Mouse (Mus musculus) midbrain, embryonic 10.5 days (tissue): ENCODE data around the gene Znrf3. TPM values are rescaled to one million over a fixed set of nuclear protein-coding genes. Genes with fewer than 3 reads are reported as not detected.

ENCODE experiments used
- DNase-seq: peaks from one replicate; pipeline ENCODE4 v3.0.0-alpha.2; 2017; ENCODE audit warnings: low spot score
- H3K27ac ChIP-seq: fragments of 300-500 bp; sonication (generic); replicated peaks from 2 replicates; pipeline ENCODE4 v1.5.1; 2016; ENCODE audit warnings: mild to moderate bottlenecking
- H3K27me3 ChIP-seq: fragments of 300-500 bp; sonication (generic); 2 replicates; pipeline ENCODE4 v1.6.1; 2016; ENCODE audit warnings: low read depth, mild to moderate bottlenecking; ENCODE audit not compliant: poor library complexity, severe bottlenecking
- H3K36me3 ChIP-seq: fragments of 300-500 bp; sonication (generic); 2 replicates; pipeline ENCODE4 v1.6.1; 2016; ENCODE audit warnings: mild to moderate bottlenecking, moderate library complexity
- H3K4me1 ChIP-seq: fragments of 300-500 bp; sonication (generic); 2 replicates; pipeline ENCODE4 v1.6.1; 2016
- H3K4me3 ChIP-seq: fragments of 300-500 bp; sonication (generic); 2 replicates; pipeline ENCODE4 v1.5.1; 2016; ENCODE audit warnings: mild to moderate bottlenecking, moderate library complexity
- H3K9me3 ChIP-seq: fragments of 300-500 bp; sonication (generic); replicated peaks from 2 replicates; pipeline ENCODE4 v1.6.1; 2016; ENCODE audit warnings: mild to moderate bottlenecking
- WGBS: fragments of 180-500 bp; shearing (Covaris S2); methylation state at CpG from one replicate; pipeline ENCODE4 v1.1.7; 2016; 5-methylcytosine and 5-hydroxymethylcytosine counted together
- polyA plus RNA-seq: library from polyadenylated mRNA; unstranded; fragments of >200 nt; fragmentation: Nextera tagmentation; extraction: Ambion mirVana; gene quantifications from 2 replicates; pipeline ENCODE4 v1.2.1, GENCODE M21; 2016

The Znrf3 gene
- polyA plus RNA-seq, 1 experiment from 2014 or later, result 12.2 TPM

DNA sequence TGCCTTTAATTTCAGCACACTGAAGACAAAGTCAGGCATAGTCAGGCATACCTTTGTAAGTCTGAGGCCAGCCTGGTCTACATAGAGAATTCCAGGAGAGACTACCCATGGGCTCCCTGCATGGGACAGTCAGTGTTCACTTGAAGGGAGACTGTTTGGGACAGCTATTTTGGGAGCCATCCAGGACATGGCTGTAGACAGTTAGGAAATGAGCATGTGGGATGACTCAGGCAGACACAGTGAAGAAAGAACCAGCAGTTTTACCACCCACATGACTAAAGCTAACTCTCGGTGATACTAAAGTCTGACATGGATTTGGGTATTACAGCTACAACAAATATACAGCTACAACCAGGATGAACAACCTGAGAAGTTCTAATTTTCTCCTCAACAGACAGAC, 89.9 kb downstream of the Znrf3 start:
- Histone ChIP-seq H3K4me1 (0 out of 2 replicates have a peak, but pooled peaks cover 4% of the 10 kb centered on the region), H3K36me3 (peaks cover 14% of the 10 kb centered on the region), H3K4me3 (no peak overlapping the region), H3K9me3 (0 out of 2 replicates have a peak, but pooled peaks cover 5% of the 10 kb centered on the region), H3K27me3 (no peaks in the 10 kb centered on the region), H3K27ac (no peak overlapping the region)
- DNase-seq, result no peak
- 98% methylated on average over 1 of the region's 1 CpGs for WGBS

DNA sequence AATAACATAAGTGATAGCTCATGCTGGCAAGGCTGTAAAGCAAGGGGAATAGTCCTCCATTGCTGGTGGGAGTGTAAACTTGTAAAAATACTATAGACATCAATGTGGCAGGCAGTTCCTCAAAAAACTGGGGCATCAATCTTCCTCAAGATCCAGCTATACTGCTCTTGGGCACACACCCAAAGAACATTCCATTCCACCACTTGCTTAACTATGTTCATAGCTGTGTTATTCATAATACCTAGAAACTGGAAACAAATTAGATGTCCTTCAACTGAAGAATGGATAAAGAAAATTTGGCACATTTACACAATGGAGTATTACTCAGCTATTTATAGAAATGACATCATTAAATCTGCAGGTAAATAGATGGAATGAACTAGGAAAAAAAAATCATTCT, 91.6 kb downstream of the Znrf3 start:
- Histone ChIP-seq H3K27ac (no peak overlapping the region), H3K4me3 (no peak overlapping the region), H3K4me1 (peaks cover 6% of the 10 kb centered on the region), H3K27me3 (no peaks in the 10 kb centered on the region), H3K36me3 (peaks cover 14% of the 10 kb centered on the region), H3K9me3 (0 out of 2 replicates have a peak, but pooled peaks cover 9% of the 10 kb centered on the region)
- no peak for DNase-seq

DNA sequence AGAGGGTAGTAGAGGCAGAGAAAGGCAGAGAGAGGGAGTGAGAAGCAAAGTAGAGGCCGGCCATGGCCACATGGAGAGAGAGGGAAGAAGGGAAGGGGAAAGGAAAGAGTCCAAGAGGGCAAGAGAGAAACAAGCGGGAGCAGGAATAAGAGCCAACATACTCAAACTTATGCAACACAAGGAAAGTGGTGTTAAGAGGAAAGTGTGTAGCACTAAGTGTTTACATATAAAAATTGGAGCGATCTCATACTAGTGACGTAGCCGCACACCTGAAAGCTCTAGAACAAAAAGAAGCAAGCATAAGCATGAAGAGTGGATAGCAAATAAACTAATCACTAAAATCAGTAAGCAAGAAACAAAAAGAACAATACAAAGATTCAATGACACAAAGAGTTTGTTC, 95.2 kb downstream of the Znrf3 start:
- Histone ChIP-seq H3K4me1 (peaks cover 18% of the 10 kb centered on the region), H3K36me3 (peaks cover 11% of the 10 kb centered on the region), H3K27ac (no peak overlapping the region), H3K27me3 (no peaks in the 10 kb centered on the region), H3K4me3 (no peak overlapping the region), H3K9me3 (0 out of 2 replicates have a peak, but pooled peaks cover 9% of the 10 kb centered on the region)
- WGBS, result 98% methylated on average over 5 of the region's 5 CpGs
- no peak for DNase-seq

DNA sequence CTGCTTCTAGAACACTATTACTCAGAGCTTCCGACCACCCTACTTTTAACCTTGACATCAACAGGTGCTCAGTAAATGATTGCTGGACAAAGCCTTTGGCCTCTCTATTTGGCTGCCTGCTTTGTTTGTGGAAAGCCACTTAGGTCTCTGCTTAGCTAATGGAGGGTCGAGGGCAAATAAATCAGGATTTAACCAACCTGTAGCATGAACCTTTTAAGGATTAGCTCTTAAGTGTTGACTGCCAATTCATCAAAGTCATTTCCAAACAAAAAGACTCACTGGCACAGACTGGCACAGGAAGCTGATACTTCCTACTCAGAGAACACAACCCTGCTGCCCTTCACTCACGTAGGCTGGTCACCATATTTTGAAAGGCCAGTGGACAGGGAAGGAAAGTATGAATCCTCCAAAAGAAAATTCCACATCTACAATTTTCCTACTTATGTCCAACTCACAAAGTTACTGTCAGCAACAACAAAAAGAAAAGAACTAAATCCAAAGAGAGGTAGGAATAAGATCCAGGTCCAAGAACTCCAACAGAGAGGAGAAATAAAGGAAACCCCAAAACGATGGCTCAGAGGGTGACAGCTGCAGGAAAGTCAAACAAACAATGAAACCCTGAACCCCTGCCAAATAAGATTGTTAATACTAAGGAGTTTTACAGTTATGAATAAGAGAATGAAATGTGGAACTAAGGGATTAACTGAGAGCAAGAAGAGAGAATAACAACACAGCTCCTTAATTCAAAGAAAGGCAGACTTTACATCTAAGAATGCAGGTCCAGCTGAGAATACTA, 97.6 kb downstream of the Znrf3 start:
- Histone ChIP-seq H3K9me3 (0 out of 2 replicates have a peak, but pooled peaks cover 5% of the 10 kb centered on the region), H3K4me1 (peaks cover 18% of the 10 kb centered on the region), H3K27ac (no peak overlapping the region), H3K27me3 (no peaks in the 10 kb centered on the region), H3K4me3 (no peak overlapping the region), H3K36me3 (peaks cover 1% of the 10 kb centered on the region; the same call in 1 of the 2 replicates)
- no peak for DNase-seq
- WGBS, result 77% methylated on average over 4 of the region's 4 CpGs

DNA sequence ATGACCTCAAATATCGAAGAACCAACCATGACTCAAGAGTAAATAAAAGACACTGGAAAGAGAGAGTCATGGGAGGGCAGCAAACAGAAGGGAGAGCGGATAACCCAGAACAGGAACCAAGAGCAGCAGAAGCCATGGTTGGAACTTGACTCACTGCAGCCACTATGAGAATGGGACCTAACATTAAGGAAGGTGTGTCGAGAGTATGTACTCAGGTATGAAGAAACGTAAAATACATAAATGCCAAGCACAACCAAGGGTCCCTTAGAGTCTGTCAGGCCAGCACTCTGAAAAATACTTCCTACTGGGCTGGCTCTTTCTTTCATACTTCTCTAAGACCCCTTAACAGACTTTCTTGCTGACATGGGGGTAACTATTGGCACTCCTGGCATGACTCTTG, 100.9 kb downstream of the Znrf3 start:
- Histone ChIP-seq H3K4me1 (peaks cover 18% of the 10 kb centered on the region), H3K4me3 (no peak overlapping the region), H3K36me3 (no peaks in the 10 kb centered on the region), H3K27ac (no peak overlapping the region), H3K27me3 (no peaks in the 10 kb centered on the region), H3K9me3 (no peaks in the 10 kb centered on the region)
- DNase-seq, result no peak
- WGBS, result 95% methylated on average over 4 of the region's 4 CpGs

DNA sequence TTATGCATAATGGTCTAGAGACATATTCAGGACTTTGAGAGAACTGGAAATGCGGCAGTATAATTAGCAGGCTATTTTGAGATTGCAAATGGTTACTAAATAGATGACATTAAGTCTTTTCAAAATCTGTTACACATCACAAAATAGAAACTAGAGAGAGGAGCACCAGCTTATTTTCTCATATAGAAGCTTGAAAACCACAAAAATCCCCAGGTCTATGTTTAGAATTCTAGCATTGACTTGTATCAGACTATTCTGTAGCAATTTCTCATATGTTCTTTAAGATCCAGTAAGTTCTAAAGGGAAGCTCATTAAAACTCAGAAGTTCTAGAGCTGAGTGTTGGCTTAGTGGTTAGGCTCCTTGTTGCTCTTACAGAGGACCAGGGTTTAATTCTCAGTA, 104.9 kb downstream of the Znrf3 start:
- Histone ChIP-seq H3K9me3 (no peaks in the 10 kb centered on the region), H3K27ac (no peak overlapping the region), H3K27me3 (no peaks in the 10 kb centered on the region), H3K4me3 (no peak overlapping the region), H3K36me3 (peaks cover 15% of the 10 kb centered on the region), H3K4me1 (no peaks in the 10 kb centered on the region)
- WGBS, result 97% methylated on average over 1 of the region's 1 CpGs
- DNase-seq, result no peak

DNA sequence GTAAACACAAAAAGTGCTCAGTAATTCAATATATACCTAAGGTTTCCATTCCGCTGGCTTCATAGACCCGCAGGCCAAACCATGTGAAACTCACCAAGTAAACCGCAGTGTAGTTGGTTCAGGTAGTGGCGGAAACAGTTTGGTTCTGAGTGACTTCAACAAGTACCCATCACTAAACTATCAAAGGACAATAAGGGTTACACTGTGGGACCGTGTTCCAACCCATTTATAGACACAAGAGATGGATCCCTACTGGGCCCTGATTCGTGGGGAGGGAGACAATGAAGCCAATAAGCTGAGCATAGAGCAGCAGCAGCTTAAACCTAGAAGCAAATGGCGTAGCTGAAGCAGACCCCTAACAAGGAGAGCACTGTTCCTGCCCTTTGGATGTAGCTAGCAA, 107.8 kb downstream of the Znrf3 start:
- Histone ChIP-seq H3K27me3 (no peaks in the 10 kb centered on the region), H3K9me3 (no peaks in the 10 kb centered on the region), H3K4me1 (no peaks in the 10 kb centered on the region), H3K4me3 (no peak overlapping the region), H3K36me3 (peaks cover 36% of the 10 kb centered on the region), H3K27ac (no peak overlapping the region)
- no peak for DNase-seq
- WGBS, result 86% methylated on average over 7 of the region's 7 CpGs

DNA sequence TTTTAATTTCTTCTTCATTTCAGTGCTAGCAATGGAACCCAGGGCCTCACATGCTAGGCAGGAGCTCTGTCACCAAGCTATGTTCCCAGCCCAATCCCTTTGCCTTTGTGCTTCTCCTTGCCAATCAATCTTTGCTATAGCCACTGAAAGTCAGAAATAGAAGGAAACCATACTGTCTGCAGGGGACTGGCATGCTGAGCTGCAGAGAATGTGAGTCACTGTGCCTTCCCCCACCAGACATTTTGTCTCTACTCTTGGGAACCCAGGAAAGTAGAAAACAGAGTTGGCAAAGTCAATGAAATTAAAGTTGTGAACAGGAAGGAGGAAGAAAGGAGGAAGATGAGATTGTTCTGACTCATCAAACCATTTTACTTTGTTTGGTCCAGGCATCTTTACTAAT, 108.4 kb downstream of the Znrf3 start:
- no peaks in the 10 kb centered on the region for H3K9me3 ChIP-seq
- no peak for DNase-seq
- no peak overlapping the region for H3K4me3 ChIP-seq
- H3K36me3 ChIP-seq, result peaks cover 42% of the 10 kb centered on the region
- H3K27ac ChIP-seq, result no peak overlapping the region
- no peaks in the 10 kb centered on the region for H3K27me3 ChIP-seq
- no peaks in the 10 kb centered on the region for H3K4me1 ChIP-seq

DNA sequence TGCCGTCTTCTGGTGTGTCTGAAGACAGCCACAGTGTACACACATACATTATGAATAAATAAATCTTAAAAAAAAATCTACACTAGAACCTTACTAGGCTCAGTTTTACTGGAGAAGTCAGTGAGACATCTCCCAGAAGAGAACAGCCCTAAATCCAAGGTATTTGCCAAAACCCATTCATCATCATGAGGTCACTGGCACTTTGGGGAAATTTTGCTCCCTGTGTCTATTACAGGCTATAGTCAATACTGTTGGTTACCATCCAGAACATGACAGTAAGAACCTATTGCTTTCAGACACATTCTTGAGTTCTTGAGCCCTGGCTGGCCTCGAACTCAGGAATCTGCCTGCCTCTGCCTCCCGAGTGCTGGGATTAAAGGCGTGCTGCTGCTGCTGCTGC, 113.8 kb downstream of the Znrf3 start:
- H3K36me3 ChIP-seq, result peaks cover 59% of the 10 kb centered on the region
- H3K27me3 ChIP-seq, result no peaks in the 10 kb centered on the region
- no peaks in the 10 kb centered on the region for H3K9me3 ChIP-seq
- DNase-seq, result no peak
- 95% methylated on average over 4 of the region's 4 CpGs for whole genome bisulfite sequencing
- H3K4me1 ChIP-seq, result peaks cover 9% of the 10 kb centered on the region
- no peak overlapping the region for H3K27ac ChIP-seq
- no peak overlapping the region for H3K4me3 ChIP-seq

DNA sequence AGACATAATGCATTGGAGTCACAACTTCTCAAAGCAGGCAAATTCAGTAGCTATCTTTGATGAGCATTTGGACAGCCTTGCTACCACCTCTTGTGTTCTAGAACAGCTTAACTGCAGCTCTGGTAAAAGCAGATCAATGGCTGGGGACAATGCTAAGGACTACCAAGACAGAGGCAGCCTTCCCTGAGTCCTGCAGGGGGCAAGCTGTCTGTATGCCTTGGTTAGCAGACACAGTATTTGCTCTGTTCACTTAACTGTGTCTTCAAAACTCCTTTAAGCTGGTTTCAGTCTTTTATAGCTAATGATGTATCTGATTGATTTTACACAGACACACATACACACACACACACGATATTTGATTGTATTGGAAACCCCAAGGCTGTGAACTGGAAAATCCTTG, 117.0 kb downstream of the Znrf3 start:
- Histone ChIP-seq H3K27me3 (no peaks in the 10 kb centered on the region), H3K9me3 (no peaks in the 10 kb centered on the region), H3K36me3 (peaks cover 41% of the 10 kb centered on the region), H3K4me1 (peaks cover 33% of the 10 kb centered on the region), H3K4me3 (no peak overlapping the region), H3K27ac (no peak overlapping the region)
- 58% methylated on average over 1 of the region's 1 CpGs for WGBS
- DNase-seq, result no peak

DNA sequence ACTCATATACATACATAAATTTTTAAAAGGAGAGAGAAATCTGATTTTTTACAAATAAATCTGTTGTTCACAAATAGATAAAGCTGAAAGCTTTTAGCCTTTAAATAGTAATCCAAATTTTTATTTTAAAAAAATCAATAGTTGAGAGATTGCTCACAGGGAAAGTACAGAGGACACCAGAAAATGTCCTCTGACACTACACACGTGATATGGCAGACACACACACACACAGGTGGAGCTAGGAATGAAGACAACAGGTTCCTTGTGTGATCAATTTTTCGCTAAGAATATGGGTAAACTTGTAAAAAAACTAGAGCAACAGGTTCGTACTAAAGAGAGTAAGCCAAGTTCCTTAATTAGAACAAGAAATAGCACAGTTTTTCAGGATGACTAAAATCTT, 118.4 kb downstream of the Znrf3 start:
- peaks cover 27% of the 10 kb centered on the region for H3K36me3 ChIP-seq
- H3K27ac ChIP-seq, result no peak overlapping the region
- 96% methylated on average over 3 of the region's 3 CpGs for WGBS
- H3K9me3 ChIP-seq, result no peaks in the 10 kb centered on the region
- H3K4me3 ChIP-seq, result no peak overlapping the region
- H3K27me3 ChIP-seq, result no peaks in the 10 kb centered on the region
- H3K4me1 ChIP-seq, result peaks cover 46% of the 10 kb centered on the region
- no peak for DNase-seq

DNA sequence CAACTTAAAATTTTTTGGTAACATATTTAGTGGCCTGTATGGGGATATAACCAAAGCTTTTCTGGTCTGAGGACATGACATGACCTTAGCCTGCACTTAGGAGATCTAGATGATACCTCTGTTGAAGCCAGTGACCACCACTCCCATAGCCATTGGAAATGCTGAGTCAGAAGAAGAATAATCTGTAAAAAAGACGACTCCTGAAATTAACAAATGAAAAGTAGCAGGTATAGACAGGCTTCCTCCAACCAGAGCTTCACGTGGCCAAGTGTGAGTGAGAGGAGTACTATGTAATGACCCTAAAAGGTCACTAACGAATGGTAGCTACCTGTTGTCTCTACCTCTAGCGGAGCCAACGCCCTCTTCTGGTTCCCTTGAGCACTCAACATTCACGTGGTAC, 119.4 kb downstream of the Znrf3 start:
- no peak for DNase-seq
- no peaks in the 10 kb centered on the region for H3K27me3 ChIP-seq
- peaks cover 17% of the 10 kb centered on the region for H3K36me3 ChIP-seq
- H3K4me3 ChIP-seq, result no peak overlapping the region
- WGBS, result 92% methylated on average over 6 of the region's 6 CpGs
- peaks cover 49% of the 10 kb centered on the region for H3K4me1 ChIP-seq
- no peak overlapping the region for H3K27ac ChIP-seq
- no peaks in the 10 kb centered on the region for H3K9me3 ChIP-seq

DNA sequence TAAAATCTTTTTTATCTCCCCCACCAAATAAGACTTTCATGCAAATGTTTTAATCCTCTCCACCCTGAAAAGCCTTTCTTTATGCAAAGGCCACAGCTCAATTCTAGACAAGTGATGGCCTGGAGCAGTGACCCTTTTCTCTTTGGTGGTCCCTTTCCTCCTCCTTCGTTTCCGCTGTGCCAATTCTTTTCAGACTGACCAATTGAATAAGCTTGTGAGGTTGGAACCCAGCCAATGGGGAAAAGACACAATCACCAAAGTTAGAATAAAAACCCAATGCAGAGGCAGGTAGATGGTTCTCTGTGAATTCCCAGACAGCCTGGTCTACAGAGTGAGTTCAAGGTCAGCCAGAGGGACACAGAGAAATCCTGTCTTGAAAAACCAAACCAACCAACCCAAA, 120.4 kb downstream of the Znrf3 start:
- no peak for DNase-seq
- Histone ChIP-seq H3K27ac (no peak overlapping the region), H3K9me3 (no peaks in the 10 kb centered on the region), H3K36me3 (peaks cover 8% of the 10 kb centered on the region), H3K27me3 (no peaks in the 10 kb centered on the region), H3K4me1 (peaks cover 59% of the 10 kb centered on the region), H3K4me3 (no peak overlapping the region)
- WGBS, result 19% methylated on average over 2 of the region's 2 CpGs
